Mouse (Mus musculus): ENCODE measurements around the gene Cops7a.
A peak's percentile ranks its signal among the peaks of the same experiment; 100 is the strongest.

Gene Cops7a

GRCm38 (mm10) chr6:124958127-124958526 is 7.2 kb downstream of the Cops7a start:
- DNase-seq (ENCODE audit: low spot score) = no peak

GRCm38 (mm10) chr6:124955212-124955611 is 10.1 kb downstream of the Cops7a start:
- DNase-seq (ENCODE audit: low spot score) = no peak

- DNase-seq (ENCODE audit: low spot score) = no peak
These were observed 11.2 kb downstream of the Cops7a start for GRCm38 (mm10) chr6:124953991-124954715.

GRCm38 (mm10) chr6:124943526-124943925 is 21.8 kb downstream of the Cops7a start:
- no peak for DNase-seq (ENCODE audit: low spot score)

GRCm38 (mm10) chr6:124941679-124942078 is 23.7 kb downstream of the Cops7a start:
- no peak for DNase-seq (ENCODE audit: low spot score)

- DNase-seq (ENCODE audit: low spot score) = no peak
These were observed 26.8 kb downstream of the Cops7a start for GRCm38 (mm10) chr6:124938554-124938953.

- no peak for DNase-seq (ENCODE audit: low spot score)
These were observed 27.8 kb downstream of the Cops7a start for GRCm38 (mm10) chr6:124937493-124937892.

GRCm38 (mm10) chr6:124936681-124937080 is 28.7 kb downstream of the Cops7a start:
- no peak for DNase-seq (ENCODE audit: low spot score)

GRCm38 (mm10) chr6:124934670-124935069 is 30.7 kb downstream of the Cops7a start:
- DNase-seq (ENCODE audit: low spot score) = no peak

- DNase-seq (ENCODE audit: low spot score) = no peak
These were observed 32.2 kb downstream of the Cops7a start for GRCm38 (mm10) chr6:124933127-124933526.

- no peak for DNase-seq (ENCODE audit: low spot score)
These were observed 33.0 kb downstream of the Cops7a start for GRCm38 (mm10) chr6:124932314-124932695.

- DNase-seq (ENCODE audit: low spot score) = peak; percentile 55
These were observed 33.6 kb downstream of the Cops7a start for GRCm38 (mm10) chr6:124931525-124932313.

GRCm38 (mm10) chr6:124930754-124931524 is 34.4 kb downstream of the Cops7a start, which contains the start of gene Mlf2:
Mlf2 (plus strand) TSS chr6:124931386.
- peak; percentile 96 for DNase-seq (ENCODE audit: low spot score)

- no peak for DNase-seq (ENCODE audit: low spot score)
These were observed 35.1 kb downstream of the Cops7a start for GRCm38 (mm10) chr6:124930231-124930630.

- DNase-seq (ENCODE audit: low spot score) = no peak
These were observed 39.4 kb downstream of the Cops7a start for GRCm38 (mm10) chr6:124925941-124926340.

- DNase-seq (ENCODE audit: low spot score) = no peak
These were observed 40.1 kb downstream of the Cops7a start for GRCm38 (mm10) chr6:124925173-124925793.

- DNase-seq (ENCODE audit: low spot score) = no peak
These were observed 43.8 kb downstream of the Cops7a start for GRCm38 (mm10) chr6:124921539-124921938.

GRCm38 (mm10) chr6:124920318-124921085 is 44.8 kb downstream of the Cops7a start:
- no peak for DNase-seq (ENCODE audit: low spot score)

- peak; percentile 94 for DNase-seq (ENCODE audit: low spot score)
These were observed 45.5 kb downstream of the Cops7a start, which contains the start of gene Ptms for GRCm38 (mm10) chr6:124919695-124920317. Ptms (minus strand) TSS chr6:124920103.

GRCm38 (mm10) chr6:124918890-124919627 is 46.3 kb downstream of the Cops7a start:
- no peak for DNase-seq (ENCODE audit: low spot score)

Measured in testis, postnatal 14 days (tissue).